Mouse (Mus musculus): ENCODE results near the gene Adsl. TPM values are rescaled to one million over a fixed set of nuclear protein-coding genes. Genes with fewer than 3 reads are reported as not detected.
A peak's percentile ranks its signal among the peaks of the same experiment; 100 is the strongest.

Gene Adsl
- polyA plus RNA-seq, 1 experiment from 2014 or later = 197 TPM

- no peak overlapping the region for H3K4me3 ChIP-seq (ENCODE audit: low read length)
- no peak for ATAC-seq (ENCODE audit: low FRiP score, low TSS enrichment)
- H3K36me3 ChIP-seq (ENCODE audit: control insufficient read depth, insufficient read depth, low read length) = peaks cover 77% of the 10 kb centered on the region
- no peak overlapping the region for H3K27ac ChIP-seq (ENCODE audit: low read depth, low read length)
- no peak overlapping the region for H3K9ac ChIP-seq (ENCODE audit: low read depth, low read length)
- 90% methylated on average over 3 of the region's 3 CpGs for WGBS
- H3K4me1 ChIP-seq (ENCODE audit: control insufficient read depth, insufficient read depth, low read length) = peaks cover 4% of the 10 kb centered on the region
- no peaks in the 10 kb centered on the region for H3K9me3 ChIP-seq (ENCODE audit: control insufficient read depth, low read length)
- H3K27me3 ChIP-seq (ENCODE audit: control insufficient read depth, insufficient read depth, low read length) = no peaks in the 10 kb centered on the region
- H3K4me2 ChIP-seq (replicated peaks; ENCODE audit: low read depth, low read length) = no peak overlapping the region
These were observed 6.6 kb downstream of the Adsl start for GRCm38 (mm10) chr15:80954861-80955260.

GRCm38 (mm10) chr15:80955836-80956438, 7.6 kb downstream of the Adsl start:
- H3K9me3 ChIP-seq (ENCODE audit: control insufficient read depth, low read length) = no peaks in the 10 kb centered on the region
- no peak overlapping the region for H3K4me3 ChIP-seq (ENCODE audit: low read length)
- 95% methylated on average over 12 of the region's 12 CpGs for whole genome bisulfite sequencing
- no peak overlapping the region for H3K4me2 ChIP-seq (replicated peaks; ENCODE audit: low read depth, low read length)
- H3K4me1 ChIP-seq (ENCODE audit: control insufficient read depth, insufficient read depth, low read length) = no peaks in the 10 kb centered on the region
- no peak overlapping the region for H3K9ac ChIP-seq (ENCODE audit: low read depth, low read length)
- no peak for ATAC-seq (ENCODE audit: low FRiP score, low TSS enrichment)
- H3K27ac ChIP-seq (ENCODE audit: low read depth, low read length) = no peak overlapping the region
- no peaks in the 10 kb centered on the region for H3K27me3 ChIP-seq (ENCODE audit: control insufficient read depth, insufficient read depth, low read length)
- H3K36me3 ChIP-seq (ENCODE audit: control insufficient read depth, insufficient read depth, low read length) = peaks cover 83% of the 10 kb centered on the region

- Histone ChIP-seq H3K9ac (ENCODE audit: low read depth, low read length) (no peak overlapping the region), H3K36me3 (ENCODE audit: control insufficient read depth, insufficient read depth, low read length) (peaks cover 54% of the 10 kb centered on the region), H3K27me3 (ENCODE audit: control insufficient read depth, insufficient read depth, low read length) (no peaks in the 10 kb centered on the region), H3K27ac (ENCODE audit: low read depth, low read length) (no peak overlapping the region), H3K4me1 (ENCODE audit: control insufficient read depth, insufficient read depth, low read length) (no peaks in the 10 kb centered on the region), H3K4me3 (ENCODE audit: low read length) (no peak overlapping the region), H3K9me3 (ENCODE audit: control insufficient read depth, low read length) (no peaks in the 10 kb centered on the region), H3K4me2 (replicated peaks; ENCODE audit: low read depth, low read length) (no peak overlapping the region)
- ATAC-seq (ENCODE audit: low FRiP score, low TSS enrichment) = no peak
- 93% methylated on average over 1 of the region's 1 CpGs for WGBS
These were observed 21.1 kb downstream of the Adsl start for GRCm38 (mm10) chr15:80969371-80969770.

- Histone ChIP-seq H3K4me2 (replicated peaks; ENCODE audit: low read depth, low read length) (no peak overlapping the region), H3K36me3 (ENCODE audit: control insufficient read depth, insufficient read depth, low read length) (peaks cover 12% of the 10 kb centered on the region), H3K27ac (ENCODE audit: low read depth, low read length) (no peak overlapping the region), H3K9ac (ENCODE audit: low read depth, low read length) (no peak overlapping the region), H3K27me3 (ENCODE audit: control insufficient read depth, insufficient read depth, low read length) (no peaks in the 10 kb centered on the region), H3K4me1 (ENCODE audit: control insufficient read depth, insufficient read depth, low read length) (no peaks in the 10 kb centered on the region), H3K4me3 (ENCODE audit: low read length) (no peak overlapping the region), H3K9me3 (ENCODE audit: control insufficient read depth, low read length) (no peaks in the 10 kb centered on the region)
- 17% methylated on average over 5 of the region's 5 CpGs for WGBS
- ATAC-seq (ENCODE audit: low FRiP score, low TSS enrichment) = no peak
These were observed 26.0 kb downstream of the Adsl start for GRCm38 (mm10) chr15:80974311-80974710.

GRCm38 (mm10) chr15:80975666-80976065, 27.4 kb downstream of the Adsl start:
- H3K9ac ChIP-seq (ENCODE audit: low read depth, low read length) = no peak overlapping the region
- no peaks in the 10 kb centered on the region for H3K9me3 ChIP-seq (ENCODE audit: control insufficient read depth, low read length)
- no peak overlapping the region for H3K4me2 ChIP-seq (replicated peaks; ENCODE audit: low read depth, low read length)
- no peak overlapping the region for H3K4me3 ChIP-seq (ENCODE audit: low read length)
- 78% methylated on average over 2 of the region's 3 CpGs for WGBS
- no peak overlapping the region for H3K27ac ChIP-seq (ENCODE audit: low read depth, low read length)
- H3K36me3 ChIP-seq (ENCODE audit: control insufficient read depth, insufficient read depth, low read length) = no peaks in the 10 kb centered on the region
- ATAC-seq (ENCODE audit: low FRiP score, low TSS enrichment) = no peak
- no peaks in the 10 kb centered on the region for H3K4me1 ChIP-seq (ENCODE audit: control insufficient read depth, insufficient read depth, low read length)
- no peaks in the 10 kb centered on the region for H3K27me3 ChIP-seq (ENCODE audit: control insufficient read depth, insufficient read depth, low read length)

- Histone ChIP-seq H3K4me1 (ENCODE audit: control insufficient read depth, insufficient read depth, low read length) (no peaks in the 10 kb centered on the region), H3K27me3 (ENCODE audit: control insufficient read depth, insufficient read depth, low read length) (no peaks in the 10 kb centered on the region), H3K9ac (ENCODE audit: low read depth, low read length) (peak within 1 kb of the TSS; percentile 73), H3K4me3 (ENCODE audit: low read length) (peak within 1 kb of the TSS; percentile 87), H3K27ac (ENCODE audit: low read depth, low read length) (no peak within 1 kb of the TSS), H3K36me3 (ENCODE audit: control insufficient read depth, insufficient read depth, low read length) (no peaks in the 10 kb centered on the region), H3K9me3 (ENCODE audit: control insufficient read depth, low read length) (no peaks in the 10 kb centered on the region), H3K4me2 (replicated peaks; ENCODE audit: low read depth, low read length) (peak within 1 kb of the TSS; percentile 92)
- WGBS = under 1% methylated on average over 63 of the region's 67 CpGs
- ATAC-seq (ENCODE audit: low FRiP score, low TSS enrichment) = peak; percentile 90
These were observed 29.5 kb downstream of the Adsl start, which contains the start of gene Sgsm3 for GRCm38 (mm10) chr15:80977620-80978334. TSS of gene Sgsm3 (plus strand) at chr15:80977765.

GRCm38 (mm10) chr15:80979611-80980010, 31.3 kb downstream of the Adsl start:
- Histone ChIP-seq H3K27ac (ENCODE audit: low read depth, low read length) (no peak overlapping the region), H3K4me3 (ENCODE audit: low read length) (no peak overlapping the region), H3K27me3 (ENCODE audit: control insufficient read depth, insufficient read depth, low read length) (no peaks in the 10 kb centered on the region), H3K9me3 (ENCODE audit: control insufficient read depth, low read length) (no peaks in the 10 kb centered on the region), H3K36me3 (ENCODE audit: control insufficient read depth, insufficient read depth, low read length) (no peaks in the 10 kb centered on the region), H3K4me2 (replicated peaks; ENCODE audit: low read depth, low read length) (no peak overlapping the region), H3K4me1 (ENCODE audit: control insufficient read depth, insufficient read depth, low read length) (no peaks in the 10 kb centered on the region), H3K9ac (ENCODE audit: low read depth, low read length) (no peak overlapping the region)
- ATAC-seq (ENCODE audit: low FRiP score, low TSS enrichment) = no peak
- 76% methylated on average over 4 of the region's 4 CpGs for WGBS

GRCm38 (mm10) chr15:80981176-80981575, 32.9 kb downstream of the Adsl start:
- no peaks in the 10 kb centered on the region for H3K4me1 ChIP-seq (ENCODE audit: control insufficient read depth, insufficient read depth, low read length)
- no peak overlapping the region for H3K27ac ChIP-seq (ENCODE audit: low read depth, low read length)
- ATAC-seq (ENCODE audit: low FRiP score, low TSS enrichment) = no peak
- no peaks in the 10 kb centered on the region for H3K36me3 ChIP-seq (ENCODE audit: control insufficient read depth, insufficient read depth, low read length)
- H3K9me3 ChIP-seq (ENCODE audit: control insufficient read depth, low read length) = no peaks in the 10 kb centered on the region
- no peaks in the 10 kb centered on the region for H3K27me3 ChIP-seq (ENCODE audit: control insufficient read depth, insufficient read depth, low read length)
- H3K4me2 ChIP-seq (replicated peaks; ENCODE audit: low read depth, low read length) = no peak overlapping the region
- H3K4me3 ChIP-seq (ENCODE audit: low read length) = no peak overlapping the region
- 80% methylated on average over 4 of the region's 4 CpGs for WGBS
- H3K9ac ChIP-seq (ENCODE audit: low read depth, low read length) = no peak overlapping the region

GRCm38 (mm10) chr15:80983264-80983663, 35.0 kb downstream of the Adsl start:
- 96% methylated on average over 2 of the region's 2 CpGs for WGBS
- Histone ChIP-seq H3K9ac (ENCODE audit: low read depth, low read length) (no peak overlapping the region), H3K27me3 (ENCODE audit: control insufficient read depth, insufficient read depth, low read length) (no peaks in the 10 kb centered on the region), H3K4me2 (replicated peaks; ENCODE audit: low read depth, low read length) (no peak overlapping the region), H3K27ac (ENCODE audit: low read depth, low read length) (no peak overlapping the region), H3K36me3 (ENCODE audit: control insufficient read depth, insufficient read depth, low read length) (no peaks in the 10 kb centered on the region), H3K4me3 (ENCODE audit: low read length) (no peak overlapping the region), H3K9me3 (ENCODE audit: control insufficient read depth, low read length) (no peaks in the 10 kb centered on the region), H3K4me1 (ENCODE audit: control insufficient read depth, insufficient read depth, low read length) (no peaks in the 10 kb centered on the region)
- no peak for ATAC-seq (ENCODE audit: low FRiP score, low TSS enrichment)

All from kidney, embryonic 14.5 days (tissue).